Mouse (Mus musculus) liver, adult 2 months (tissue): Measurements from ENCODE around the gene Slc5a6.

Experiments
- CTCF ChIP-seq: fragments of 200-500 bp; IDR thresholded peaks from 2 replicates; pipeline ENCODE4 v1.5.1; 2011; ENCODE audit warnings: low read depth, low read length, control low read depth
- POLR2A ChIP-seq: fragments of 200-500 bp; IDR thresholded peaks from 2 replicates; pipeline ENCODE4 v1.6.1; 2011; ENCODE audit warnings: low read length, control low read depth; ENCODE audit not compliant: insufficient read depth; ENCODE audit errors: extremely low read depth

DNA sequence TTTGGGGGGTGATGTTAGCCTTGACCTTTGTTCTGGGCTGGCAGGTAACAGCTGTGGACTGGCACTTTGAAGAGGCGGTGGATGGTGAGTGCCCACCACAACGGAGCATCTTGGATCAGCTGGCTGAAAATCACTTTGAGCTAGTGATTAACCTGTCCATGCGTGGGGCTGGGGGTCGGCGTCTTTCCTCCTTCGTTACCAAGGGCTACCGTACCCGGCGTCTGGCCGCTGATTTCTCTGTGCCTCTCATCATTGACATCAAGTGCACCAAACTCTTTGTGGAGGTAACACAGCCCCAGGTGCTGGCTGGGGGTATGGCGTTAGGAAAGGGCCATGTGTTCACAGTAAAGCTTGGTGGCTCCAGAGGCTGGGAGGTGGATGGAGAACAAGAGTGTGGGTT, 23.1 kb upstream of the Slc5a6 start:
- no peak for TF ChIP-seq CTCF
- TF ChIP-seq POLR2A, result no peak
